21 mouse cellular contexts compared by ENCODE assay signal in the genomic region with DNA sequence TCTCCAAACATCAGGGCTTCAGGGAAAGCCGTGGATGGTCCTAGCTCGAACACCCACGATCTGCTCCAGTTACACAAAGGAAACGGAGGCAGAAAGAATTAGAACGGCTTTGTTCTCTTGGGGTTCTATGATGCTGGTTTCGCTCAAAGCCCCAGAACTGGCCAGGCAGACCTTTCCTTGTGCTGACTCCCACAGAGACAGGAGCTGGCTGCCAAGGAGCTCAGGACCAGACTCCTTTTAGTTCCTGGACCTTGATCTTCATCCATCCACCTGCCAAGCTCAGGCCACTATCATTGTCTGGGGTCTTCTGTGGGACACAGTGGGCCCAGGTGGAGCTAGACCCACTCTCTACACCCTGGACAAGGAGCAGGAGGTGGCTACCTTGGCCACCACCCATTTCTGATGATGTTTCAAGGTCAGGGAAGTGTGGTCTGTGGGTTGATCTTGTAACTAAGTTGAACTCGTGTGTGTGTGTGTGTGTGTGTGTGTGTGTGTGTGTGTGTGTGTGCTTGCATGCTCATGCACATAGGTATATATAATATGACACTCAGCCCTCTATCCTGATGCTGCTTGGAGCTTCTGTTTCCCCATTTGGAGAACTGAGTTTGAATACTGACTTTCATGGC. TPM values are rescaled to one million over a fixed set of nuclear protein-coding genes. Genes with fewer than 3 reads are reported as not detected.
DNase-seq lines count a peak whose midpoint lies in the region; ATAC-seq and TF ChIP-seq lines count a peak whose summit lies in the region.
"Had no signal": no experiment of that assay in that cellular context is flagged by ENCODE, and none has a peak within 500 bp of the region (broad histone marks: within the 10 kb centered on the region; RNA-seq: fewer than 3 reads in every experiment).

No protein-coding gene starts in this region.

- H3K27me3 ChIP-seq in midbrain, embryonic 14.5 days (ENCODE audit: control insufficient read depth, insufficient read depth, low read length), result no peaks in the 10 kb centered on the region
- H3K27me3 ChIP-seq: embryonic facial prominence, embryonic 13.5 days; forebrain, embryonic 13.5 days; heart, embryonic 13.5 days; hindbrain, embryonic 12.5 days had no signal

- H3K27ac ChIP-seq in bone marrow, adult 2 months (ENCODE audit: control insufficient read depth, insufficient read depth, low read depth, low read length, poor library complexity), result peak overlapping the region; percentile 35
- H3K27ac ChIP-seq in midbrain, embryonic 14.5 days (replicated peaks; ENCODE audit: low read depth, low read length), result no peak overlapping the region
- H3K27ac ChIP-seq: embryonic facial prominence, embryonic 13.5 days; forebrain, embryonic 13.5 days; heart, adult 2 months; heart, embryonic 13.5 days; hindbrain, embryonic 12.5 days had no signal

- no peaks in the 10 kb centered on the region for H3K9me3 ChIP-seq in midbrain, embryonic 14.5 days (ENCODE audit: control insufficient read depth, low read length)
- H3K9me3 ChIP-seq: embryonic facial prominence, embryonic 13.5 days; forebrain, embryonic 13.5 days; heart, embryonic 13.5 days; hindbrain, embryonic 12.5 days had no signal

- peaks cover 10% of the 10 kb centered on the region for H3K4me1 ChIP-seq in bone marrow, adult 2 months (ENCODE audit: control insufficient read depth, insufficient read depth, low read length)
- H3K4me1 ChIP-seq in midbrain, embryonic 14.5 days (ENCODE audit: control insufficient read depth, insufficient read depth, low read length), result no peaks in the 10 kb centered on the region
- H3K4me1 ChIP-seq: embryonic facial prominence, embryonic 13.5 days; forebrain, embryonic 13.5 days; hindbrain, embryonic 12.5 days had no signal

- no peak for ATAC-seq in midbrain, embryonic 14.5 days (ENCODE audit: low FRiP score, low TSS enrichment)
- ATAC-seq: forebrain, embryonic 13.5 days; forebrain, postnatal 0 days; hindbrain, embryonic 16.5 days had no signal

- no peak for TF ChIP-seq POLR2A in bone marrow, adult 2 months (IDR thresholded peaks at IDR 0.05; ENCODE audit: borderline replicate concordance, control insufficient read depth, low read depth, low read length)

- 77% methylated on average over 7 of the region's 7 CpGs for WGBS in bone marrow, adult 2 months
- WGBS in midbrain, embryonic 14.5 days, result 87% methylated on average over 7 of the region's 7 CpGs

- TF ChIP-seq CTCF in bone marrow, adult 2 months (IDR thresholded peaks at IDR 0.05; ENCODE audit: control insufficient read depth, insufficient read depth, low read length), result no peak

- H3K4me2 ChIP-seq in midbrain, embryonic 14.5 days (ENCODE audit: low read length), result no peak overlapping the region
- H3K4me2 ChIP-seq: embryonic facial prominence, embryonic 13.5 days; forebrain, embryonic 13.5 days; heart, embryonic 13.5 days; hindbrain, embryonic 12.5 days had no signal

- DNase-seq in cerebellum, postnatal 14 days, result peak; percentile 54 to 62
- DNase-seq in cerebellum, adult 9-10 months, result no peak
- DNase-seq in CD4-positive helper T cell, adult 2 months (ENCODE audit: low read depth, low spot score), result peak; percentile 64
- peak; percentile 44 for DNase-seq in naive thymus-derived CD4-positive, alpha-beta T cell, adult 2 months (ENCODE audit: low read depth)
- DNase-seq in left cerebral cortex, adult 11 months (ENCODE audit: low spot score), result no peak
- no peak for DNase-seq in midbrain, embryonic 14.5 days
- DNase-seq: adrenal gland, adult 8-10 months; B cell, adult 2 months; cerebellum, adult 9-11 months; forebrain, postnatal 0 days; gastrocnemius, postnatal 14 days; heart, adult 2 months; heart, postnatal 36 days; kidney, adult 11 months; kidney, adult 9 months had no signal

- no peak overlapping the region for H3K9ac ChIP-seq in midbrain, embryonic 14.5 days (replicated peaks; ENCODE audit: low read length)
- H3K9ac ChIP-seq: embryonic facial prominence, embryonic 13.5 days; forebrain, embryonic 13.5 days; forebrain, postnatal 0 days; heart, embryonic 13.5 days; hindbrain, embryonic 12.5 days had no signal

- H3K36me3 ChIP-seq in midbrain, embryonic 14.5 days (ENCODE audit: control insufficient read depth, insufficient read depth, low read length), result no peaks in the 10 kb centered on the region
- H3K36me3 ChIP-seq: embryonic facial prominence, embryonic 13.5 days; heart, embryonic 13.5 days; hindbrain, embryonic 12.5 days had no signal

- H3K4me3 ChIP-seq in bone marrow, adult 2 months (replicated peaks; ENCODE audit: control insufficient read depth, low read depth, low read length), result no peak overlapping the region
- no peak overlapping the region for H3K4me3 ChIP-seq in midbrain, embryonic 14.5 days (replicated peaks; ENCODE audit: low read depth, low read length)
- H3K4me3 ChIP-seq: embryonic facial prominence, embryonic 13.5 days; forebrain, embryonic 13.5 days; heart, adult 2 months; heart, embryonic 13.5 days; hindbrain, embryonic 12.5 days had no signal

RNA-seq across cellular contexts. Expression of a gene that starts 9.4 kb away (rescaled TPM):
- polyA plus RNA-seq in bone marrow, adult 2 months (2011; ENCODE audit: insufficient read depth, insufficient read length, low replicate concordance, missing spikeins), result 27.2 and 69.1 TPM in 2 replicates
- polyA plus RNA-seq in midbrain, embryonic 14.5 days (2014; fragmentation: Nextera tagmentation; extraction: Ambion mirVana), result 0.49 and 0.91 TPM in 2 replicates

RNA-seq across cellular contexts. Expression of a gene that starts 23.8 kb away (rescaled TPM):
- polyA plus RNA-seq in bone marrow, adult 2 months (2011; ENCODE audit: insufficient read depth, insufficient read length, low replicate concordance, missing spikeins), result 12.3 and 29.2 TPM in 2 replicates
- polyA plus RNA-seq in midbrain, embryonic 14.5 days (2014; fragmentation: Nextera tagmentation; extraction: Ambion mirVana), result 37.4 and 41.2 TPM in 2 replicates

RNA-seq across cellular contexts. Expression of a gene that starts 42.1 kb away (rescaled TPM):
- 38.1 and 67.0 TPM in 2 replicates for polyA plus RNA-seq in bone marrow, adult 2 months (2011; ENCODE audit: insufficient read depth, insufficient read length, low replicate concordance, missing spikeins)
- polyA plus RNA-seq in midbrain, embryonic 14.5 days (2014; fragmentation: Nextera tagmentation; extraction: Ambion mirVana), result 52.1 and 71.8 TPM in 2 replicates

Comparison
In these comparisons a context has a peak if more than half of its experiments do, and no peak if none do; other contexts are left out.
1. DNase-seq: peak in cerebellum, postnatal 14 days (2 of 2), CD4-positive helper T cell, adult 2 months (single experiment) and naive thymus-derived CD4-positive, alpha-beta T cell, adult 2 months (single experiment); none in cerebellum, adult 9-10 months (single experiment), left cerebral cortex, adult 11 months (single experiment) and midbrain, embryonic 14.5 days (single experiment).
2. RNA of a gene that starts 9.4 kb away (polyA plus RNA-seq): 27.2 to 69.1 TPM in bone marrow, adult 2 months; 0.49 to 0.91 TPM in midbrain, embryonic 14.5 days; every median in the first group is over 10 times any median in the second.